Mouse (Mus musculus) brown adipose tissue, adult 24 weeks (tissue): ENCODE measurements around the gene Hs3st3b1. TPM values are rescaled to one million over a fixed set of nuclear protein-coding genes. Genes with fewer than 3 reads are reported as not detected.
A peak's percentile ranks its signal among the peaks of the same experiment; 100 is the strongest.

ENCODE experiments used
- H3K27ac ChIP-seq: fragments of 200-500 bp; replicated peaks from 2 replicates; pipeline ENCODE4 v1.5.1; 2012; ENCODE audit warnings: low read depth, mild to moderate bottlenecking, low read length
- H3K4me1 ChIP-seq: fragments of 200-500 bp; 2 replicates; pipeline ENCODE4 v1.6.1; 2012; ENCODE audit warnings: low read length, mixed read lengths; ENCODE audit not compliant: control insufficient read depth, insufficient read depth, insufficient read length
- H3K4me3 ChIP-seq: fragments of 200-500 bp; 2 replicates; pipeline ENCODE4 v1.5.1; 2012; ENCODE audit warnings: low read depth, mild to moderate bottlenecking, low read length, moderate library complexity; ENCODE audit not compliant: insufficient read depth
- polyA plus RNA-seq: library from polyadenylated mRNA; stranded (reverse); fragments of >200 nt; gene quantifications from 2 replicates; pipeline ENCODE4 v1.2.4, GENCODE M21; 2012; ENCODE audit not compliant: missing spikeins, insufficient read depth, insufficient read length

The Hs3st3b1 gene
- polyA plus RNA-seq = 0.67 and 0.75 TPM in 2 replicates

GRCm38 (mm10) chr11:63922091-63922621, at the start of gene Hs3st3b1:
Hs3st3b1 (minus strand) TSS chr11:63922290.
- Histone ChIP-seq H3K4me1 (no peaks in the 10 kb centered on the region), H3K27ac (no peak within 1 kb of the TSS), H3K4me3 (peak within 1 kb of the TSS; percentile 64)

DNA sequence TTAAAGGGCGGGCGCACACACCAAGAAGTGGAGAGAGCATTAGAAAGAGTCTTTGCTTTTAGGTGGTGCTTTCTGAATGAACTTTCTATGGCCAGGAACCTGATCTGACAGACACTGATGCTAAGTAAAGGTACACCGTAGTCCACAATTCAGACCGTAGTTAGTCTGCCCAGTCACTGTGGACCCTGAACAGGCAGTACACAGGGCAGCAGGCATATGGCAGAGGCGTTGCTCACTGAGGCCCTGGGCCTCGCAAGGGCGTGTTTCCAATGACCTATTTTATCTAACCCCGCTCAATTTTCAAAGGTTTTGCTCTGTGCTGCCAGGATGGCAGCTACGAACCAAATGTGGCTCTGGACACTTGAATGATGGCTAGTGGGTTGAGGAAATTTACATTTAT, 49.4 kb upstream of the Hs3st3b1 start:
- Histone ChIP-seq H3K4me1 (peaks cover 4% of the 10 kb centered on the region; the same call in 1 of the 2 replicates), H3K4me3 (no peak overlapping the region), H3K27ac (no peak overlapping the region)

- no peak overlapping the region for H3K4me3 ChIP-seq
- no peak overlapping the region for H3K27ac ChIP-seq
- H3K4me1 ChIP-seq = peaks cover 2% of the 10 kb centered on the region; the same call in 1 of the 2 replicates
Observed at GRCm38 (mm10) chr11:63970818-63971217, 48.7 kb upstream of the Hs3st3b1 start.

DNA sequence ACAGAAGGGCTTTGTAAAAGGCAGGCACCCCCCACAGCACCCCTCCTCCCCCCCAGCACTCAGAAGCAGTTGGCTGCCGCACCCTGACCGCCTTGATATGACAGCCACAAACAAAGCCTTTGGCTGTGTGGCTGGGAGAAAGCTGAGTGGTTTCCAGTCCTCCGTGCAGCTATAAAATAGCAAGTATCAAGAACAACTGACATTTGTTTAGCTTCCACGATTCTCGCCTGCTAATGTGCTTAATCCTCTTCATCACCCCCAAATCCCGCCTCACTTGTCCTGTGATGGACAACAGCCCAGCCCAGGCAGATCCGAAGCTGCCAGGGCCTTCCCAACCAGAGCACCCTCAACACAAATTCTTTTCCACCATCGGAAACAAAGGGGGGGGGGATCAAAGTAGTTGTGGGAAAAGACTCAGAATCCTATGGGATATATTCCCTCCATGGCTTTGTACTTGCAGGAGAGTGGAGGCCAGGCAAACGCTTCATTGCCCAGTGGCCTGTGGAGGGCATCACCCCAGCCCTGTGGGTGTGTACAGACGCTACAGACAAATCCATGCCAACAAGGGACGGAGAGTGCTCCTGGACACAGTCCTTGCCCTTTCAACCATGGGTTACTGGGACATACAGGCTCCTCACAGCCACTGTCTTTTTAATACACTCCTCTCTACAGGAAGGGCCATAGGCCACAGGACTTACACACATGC, 47.3 kb upstream of the Hs3st3b1 start:
- Histone ChIP-seq H3K27ac (no peak overlapping the region), H3K4me3 (no peak overlapping the region), H3K4me1 (no peaks in the 10 kb centered on the region)

- Histone ChIP-seq H3K27ac (no peak overlapping the region), H3K4me3 (no peak overlapping the region), H3K4me1 (no peaks in the 10 kb centered on the region)
Observed at GRCm38 (mm10) chr11:63968388-63969035, 46.4 kb upstream of the Hs3st3b1 start.

DNA sequence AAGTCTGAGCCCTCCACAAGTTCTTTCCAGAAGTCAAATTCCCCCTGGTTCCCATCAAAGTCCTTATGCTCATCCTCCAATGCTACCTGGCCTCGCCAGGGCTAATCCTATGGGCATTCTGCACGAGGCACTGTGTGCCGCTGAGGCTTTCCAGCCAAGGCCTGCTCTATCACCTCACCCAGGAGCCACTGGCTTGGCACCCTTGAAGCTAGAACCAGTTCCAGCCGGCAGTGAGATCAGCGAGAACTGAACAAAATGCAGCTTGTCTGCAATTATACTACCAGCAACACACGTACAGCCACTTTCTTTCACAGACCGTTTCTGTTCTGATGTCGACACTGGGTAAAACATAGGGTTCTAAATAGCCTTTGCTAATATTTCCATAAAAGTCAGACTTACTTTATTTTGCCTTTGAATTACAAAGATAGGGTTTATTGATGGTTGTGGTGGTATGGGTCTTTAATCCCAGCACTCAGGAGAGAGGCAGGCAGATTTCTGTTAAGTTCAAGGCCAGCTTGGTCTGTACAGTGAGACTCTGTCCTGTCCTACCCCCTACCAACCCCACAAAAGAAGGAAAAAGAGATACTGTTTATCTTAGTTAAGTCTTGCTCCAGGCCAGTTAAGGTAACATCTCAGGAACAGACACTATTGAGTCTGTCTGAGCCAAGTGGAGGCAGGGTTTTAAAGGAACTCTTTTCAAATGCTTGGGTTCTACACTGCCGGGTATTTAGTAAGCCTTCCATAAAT, 45.7 kb upstream of the Hs3st3b1 start:
- H3K27ac ChIP-seq = no peak overlapping the region
- no peaks in the 10 kb centered on the region for H3K4me1 ChIP-seq
- H3K4me3 ChIP-seq = no peak overlapping the region

- Histone ChIP-seq H3K27ac (no peak overlapping the region), H3K4me3 (no peak overlapping the region), H3K4me1 (no peaks in the 10 kb centered on the region)
Observed at GRCm38 (mm10) chr11:63965437-63965836, 43.3 kb upstream of the Hs3st3b1 start.

- no peak overlapping the region for H3K4me3 ChIP-seq
- H3K4me1 ChIP-seq = no peaks in the 10 kb centered on the region
- no peak overlapping the region for H3K27ac ChIP-seq
Observed at GRCm38 (mm10) chr11:63957207-63957606, 35.1 kb upstream of the Hs3st3b1 start.

DNA sequence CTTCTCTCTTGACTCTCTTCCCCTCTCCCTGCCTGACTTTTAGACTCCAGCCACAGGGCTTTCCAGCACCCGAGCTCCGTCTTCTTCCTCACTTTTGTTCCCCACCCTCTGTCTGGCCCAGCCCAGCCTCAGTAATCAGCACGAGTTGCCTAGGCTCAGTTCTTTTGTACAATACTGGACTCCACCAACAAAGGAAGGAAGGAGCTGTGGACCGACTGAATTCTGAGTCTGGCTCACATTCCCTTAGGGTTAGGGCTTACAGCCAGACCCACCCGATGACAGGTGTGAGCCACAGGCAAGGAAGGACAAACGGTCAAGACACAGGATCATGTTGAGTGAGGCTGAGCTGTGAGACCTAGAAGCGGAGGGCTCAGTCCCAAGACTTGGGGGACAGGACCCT, 34.7 kb upstream of the Hs3st3b1 start:
- Histone ChIP-seq H3K4me1 (no peaks in the 10 kb centered on the region), H3K4me3 (no peak overlapping the region), H3K27ac (no peak overlapping the region)

- Histone ChIP-seq H3K27ac (no peak overlapping the region), H3K4me1 (no peaks in the 10 kb centered on the region), H3K4me3 (no peak overlapping the region)
Observed at GRCm38 (mm10) chr11:63953887-63954286, 31.8 kb upstream of the Hs3st3b1 start.

DNA sequence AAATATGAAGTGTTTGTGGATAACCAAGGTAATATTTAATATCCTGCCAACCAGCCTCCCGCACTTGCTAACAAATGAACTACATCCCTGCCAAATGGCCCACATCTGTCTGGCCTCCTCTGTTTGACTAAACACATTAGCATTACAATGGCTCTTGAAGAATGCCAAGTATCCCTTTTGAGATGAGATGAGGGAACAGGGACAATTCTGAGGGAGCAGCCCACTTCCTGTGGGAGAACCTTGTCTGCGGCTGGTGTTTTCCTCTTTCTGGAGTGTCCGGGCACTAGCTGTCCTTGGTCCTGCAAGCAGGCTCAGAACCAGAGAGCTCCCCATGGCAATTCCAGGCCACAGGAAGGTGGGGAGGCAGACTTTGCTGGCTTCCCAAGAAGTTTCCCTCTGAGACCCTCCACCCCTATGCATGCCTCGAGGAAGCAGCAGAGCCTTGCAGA, 30.7 kb upstream of the Hs3st3b1 start:
- H3K27ac ChIP-seq = no peak overlapping the region
- no peak overlapping the region for H3K4me3 ChIP-seq
- H3K4me1 ChIP-seq = no peaks in the 10 kb centered on the region

DNA sequence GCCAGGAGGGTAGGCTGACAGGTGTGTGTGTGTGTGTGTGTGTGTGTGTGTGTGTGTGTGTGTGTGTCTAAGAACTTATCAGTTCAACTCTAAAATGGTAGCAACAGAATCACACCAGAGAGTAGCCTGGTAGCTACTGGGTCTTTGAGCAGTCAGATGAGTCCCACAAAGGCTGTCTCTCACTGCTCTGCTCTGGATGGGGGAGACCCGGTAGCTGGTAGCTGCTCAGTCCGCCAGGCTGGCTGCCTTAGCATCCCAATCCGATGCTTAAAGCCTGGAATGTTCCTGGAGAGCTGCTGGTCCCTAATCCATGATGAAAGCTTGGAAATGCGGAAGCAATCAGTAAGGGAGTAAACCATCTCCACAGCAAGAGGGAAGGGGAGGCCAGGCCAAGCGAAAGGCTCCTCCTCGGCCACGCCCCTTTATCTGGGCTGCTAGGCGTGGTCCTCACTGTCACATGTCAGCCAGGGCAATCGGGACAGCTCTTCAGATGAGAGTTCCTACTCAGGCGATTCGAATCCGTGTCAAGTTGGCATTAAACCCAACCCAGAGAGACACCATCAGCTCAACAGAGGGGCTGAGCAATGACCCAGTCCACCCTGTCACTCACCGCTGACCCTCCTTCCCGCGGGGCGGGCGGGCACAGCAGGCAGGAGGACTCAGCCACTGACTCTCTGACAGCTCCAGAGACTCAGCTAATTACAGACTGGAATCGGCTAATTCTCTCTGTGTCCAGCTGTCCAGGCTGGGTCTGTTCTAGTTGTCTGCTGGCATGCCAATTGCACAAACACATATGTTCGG, 29.9 kb upstream of the Hs3st3b1 start:
- H3K4me3 ChIP-seq = peak overlapping the region; percentile 35
- no peak overlapping the region for H3K27ac ChIP-seq
- H3K4me1 ChIP-seq = no peaks in the 10 kb centered on the region

DNA sequence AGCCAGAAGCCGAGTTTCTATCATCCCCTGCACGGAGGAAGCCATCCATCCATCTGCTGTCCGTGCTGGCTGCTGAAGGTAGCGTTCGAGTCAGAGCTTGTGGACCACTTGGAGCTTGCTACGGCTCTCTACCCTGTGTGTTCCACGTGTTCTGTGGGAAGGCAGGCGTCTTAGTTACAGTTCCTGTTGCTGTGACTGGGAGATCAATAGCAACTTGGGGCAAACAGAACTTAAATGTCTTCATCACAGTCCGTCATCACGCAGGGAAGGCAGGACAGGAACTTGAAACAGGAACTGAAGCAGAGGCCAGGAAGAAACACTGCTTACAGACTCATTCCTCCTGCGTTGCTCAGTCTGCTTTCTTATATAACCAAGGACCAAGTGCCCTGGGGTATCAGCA, 26.3 kb upstream of the Hs3st3b1 start:
- Histone ChIP-seq H3K27ac (no peak overlapping the region), H3K4me1 (no peaks in the 10 kb centered on the region), H3K4me3 (no peak overlapping the region)

- H3K4me1 ChIP-seq = no peaks in the 10 kb centered on the region
- H3K4me3 ChIP-seq = no peak overlapping the region
- no peak overlapping the region for H3K27ac ChIP-seq
Observed at GRCm38 (mm10) chr11:63947024-63947423, 24.9 kb upstream of the Hs3st3b1 start.
